Mouse (Mus musculus): ENCODE results near the gene Npcd.

Gene Npcd

DNA sequence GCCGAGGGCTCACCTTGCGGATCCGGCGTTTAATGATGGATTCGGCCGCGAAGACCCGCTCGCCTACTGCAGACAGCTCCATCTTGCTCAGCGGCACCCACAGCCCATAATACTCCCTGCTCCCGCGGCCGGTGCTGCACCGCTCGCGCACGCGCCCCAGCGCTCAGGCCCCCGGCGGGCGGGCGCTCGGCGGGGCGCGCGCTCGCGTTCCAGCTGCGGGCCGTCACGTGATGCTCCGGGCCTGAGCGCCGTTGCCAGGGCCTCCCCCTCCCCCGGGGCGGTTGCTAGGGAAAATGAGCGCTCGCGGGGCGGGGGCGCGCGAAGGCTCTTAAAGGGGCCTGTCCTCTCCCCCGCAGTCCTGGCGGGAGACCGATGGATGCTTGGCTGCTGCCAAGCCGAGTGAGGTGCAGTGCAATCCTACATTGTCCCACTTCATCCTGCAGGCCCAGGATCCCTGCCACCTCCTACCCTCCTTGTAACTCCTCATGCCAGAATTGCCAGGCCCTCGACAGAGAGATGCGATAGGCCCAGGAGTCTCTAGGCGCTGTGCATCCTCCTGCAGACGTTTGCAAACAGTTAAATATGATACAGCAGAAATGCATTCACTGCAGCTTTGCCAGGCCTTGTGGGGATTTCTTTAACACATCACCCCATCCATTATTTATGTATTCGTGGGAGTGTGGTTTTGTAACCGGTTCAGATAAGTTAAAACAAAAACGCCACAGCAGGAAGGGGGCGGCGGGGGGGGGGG is at the start of gene Npcd, which contains the start of gene Cbx6:
Npcd (minus strand) TSS at position 108 of the 751 bp plus-strand sequence.
Cbx6 (minus strand) TSS at position 559 of the 751 bp plus-strand sequence.
- peak; percentile 99 for DNase-seq (ENCODE audit: low read depth)

DNA sequence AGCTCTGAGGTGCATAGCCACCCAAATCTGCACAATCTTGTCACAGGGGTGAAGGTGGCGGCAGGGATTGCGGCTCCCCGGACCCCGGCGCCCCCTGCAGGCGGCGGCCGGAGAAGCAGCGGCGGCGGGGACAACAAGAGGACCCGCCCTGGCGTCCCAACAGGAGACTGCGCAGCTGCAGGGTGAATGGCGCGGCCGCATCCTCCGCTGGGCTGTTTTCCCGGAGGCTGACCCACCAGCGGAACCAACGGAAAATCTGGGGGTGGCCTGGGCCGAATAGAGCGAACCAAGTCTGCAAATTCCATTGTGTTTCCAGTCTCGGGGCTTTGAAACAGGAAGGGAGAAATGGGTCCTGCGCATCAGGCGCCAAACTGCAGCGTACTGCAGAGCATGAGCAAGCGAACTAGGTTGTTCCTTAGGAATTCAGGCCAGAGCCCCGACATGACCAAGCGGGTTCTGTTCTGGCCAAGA is 49.4 kb upstream of the Npcd start:
- peak; percentile 97 for DNase-seq (ENCODE audit: low read depth)

DNA sequence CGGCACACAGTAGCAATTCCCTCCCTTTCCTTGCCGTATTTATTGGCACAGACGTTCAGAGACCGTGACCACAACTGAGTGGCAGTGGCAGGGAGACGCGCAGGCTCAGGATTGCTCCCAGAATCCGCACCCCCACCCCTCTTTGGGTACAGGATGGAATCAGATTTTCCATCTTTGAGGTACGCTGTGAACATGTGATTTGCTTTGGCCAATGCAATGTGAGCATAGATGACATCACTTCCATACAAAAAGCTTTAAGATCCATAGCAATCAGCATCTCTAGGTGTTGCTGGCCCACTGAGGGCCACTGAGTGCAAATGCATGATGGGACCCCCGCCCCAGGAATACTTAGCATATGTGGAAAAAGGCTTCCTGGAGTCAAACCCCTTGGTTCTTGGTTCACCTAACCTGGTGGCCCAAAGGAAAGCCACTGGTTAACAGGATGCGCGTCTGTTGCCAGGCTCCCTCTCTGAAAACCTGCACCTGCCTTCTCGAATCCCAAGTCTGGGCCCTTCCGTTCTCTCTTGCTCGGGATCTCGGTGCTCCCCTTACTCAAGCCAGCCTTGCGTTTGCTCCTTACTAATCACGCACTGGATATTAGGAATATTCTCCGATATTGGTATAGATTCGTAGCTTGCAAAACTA is 48.7 kb upstream of the Npcd start:
- no peak for DNase-seq (ENCODE audit: low read depth)

DNA sequence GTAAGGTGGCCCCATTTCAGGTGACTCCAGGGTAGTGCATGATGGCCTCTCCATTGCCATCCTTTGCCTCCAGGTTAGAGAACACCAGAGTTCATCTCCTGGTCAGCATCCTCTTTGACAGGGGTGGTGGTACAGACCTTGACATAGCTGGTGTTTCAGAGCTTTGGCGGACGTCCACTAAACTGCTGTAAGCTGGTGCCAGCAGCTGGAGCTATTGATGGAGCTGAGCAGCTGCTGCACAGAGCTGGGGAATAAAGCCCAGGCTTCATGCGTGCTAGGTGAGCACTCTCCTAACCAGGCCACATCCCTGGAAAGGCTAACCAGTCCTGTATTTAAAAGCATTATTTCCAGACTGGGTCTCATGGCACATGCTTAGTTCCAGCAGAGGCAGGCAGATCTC is 46.4 kb upstream of the Npcd start:
- DNase-seq (ENCODE audit: low read depth), result peak; percentile 78

GRCm38 (mm10) chr15:79879319-79879718 is 45.3 kb upstream of the Npcd start:
- DNase-seq (ENCODE audit: low read depth), result peak; percentile 98

DNA sequence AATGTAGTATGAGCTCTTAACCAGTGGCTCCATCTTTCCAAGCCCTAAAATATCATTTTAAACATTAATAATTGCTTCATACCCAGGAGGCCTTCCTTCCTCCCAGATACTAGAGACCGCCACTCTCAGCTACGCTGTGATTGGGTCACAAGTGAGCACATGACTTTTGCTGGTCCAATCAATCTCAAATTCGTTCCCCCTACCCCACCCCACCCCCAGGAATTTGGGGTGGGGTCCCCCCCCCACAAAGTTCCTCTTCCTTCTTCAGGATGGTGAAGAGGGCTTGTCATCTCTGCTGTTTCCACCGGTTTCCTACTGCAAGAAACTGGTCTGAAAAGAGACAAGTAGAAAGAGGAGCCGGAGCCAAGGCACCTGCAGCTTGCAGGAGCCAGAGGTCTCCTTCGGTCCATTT is 44.7 kb upstream of the Npcd start:
- DNase-seq (ENCODE audit: low read depth), result peak; percentile 66

- DNase-seq (ENCODE audit: low read depth), result peak; percentile 46
Observed at GRCm38 (mm10) chr15:79875261-79875995, 41.4 kb upstream of the Npcd start.

- DNase-seq (ENCODE audit: low read depth), result no peak
Observed at GRCm38 (mm10) chr15:79873995-79874394, 40.0 kb upstream of the Npcd start.

DNA sequence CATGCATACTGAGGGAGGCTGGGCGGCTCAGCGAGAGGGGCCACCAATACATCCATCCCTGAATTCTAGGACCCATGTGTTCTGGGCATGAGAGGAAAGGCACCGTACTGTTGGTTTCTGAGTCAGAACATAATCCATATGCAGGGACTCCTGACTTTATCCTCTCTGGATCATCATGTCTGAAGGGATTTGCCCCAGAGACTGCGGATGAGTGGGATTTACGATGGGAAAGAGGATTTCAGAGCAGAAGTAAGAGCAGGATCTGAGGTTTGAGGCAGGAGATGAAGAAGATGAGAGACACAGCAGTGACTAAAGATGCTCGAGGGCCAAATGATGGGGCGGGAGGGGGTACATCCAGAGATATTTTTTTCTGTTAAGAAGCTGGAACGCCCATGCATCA is 39.5 kb upstream of the Npcd start:
- no peak for DNase-seq (ENCODE audit: low read depth)

DNA sequence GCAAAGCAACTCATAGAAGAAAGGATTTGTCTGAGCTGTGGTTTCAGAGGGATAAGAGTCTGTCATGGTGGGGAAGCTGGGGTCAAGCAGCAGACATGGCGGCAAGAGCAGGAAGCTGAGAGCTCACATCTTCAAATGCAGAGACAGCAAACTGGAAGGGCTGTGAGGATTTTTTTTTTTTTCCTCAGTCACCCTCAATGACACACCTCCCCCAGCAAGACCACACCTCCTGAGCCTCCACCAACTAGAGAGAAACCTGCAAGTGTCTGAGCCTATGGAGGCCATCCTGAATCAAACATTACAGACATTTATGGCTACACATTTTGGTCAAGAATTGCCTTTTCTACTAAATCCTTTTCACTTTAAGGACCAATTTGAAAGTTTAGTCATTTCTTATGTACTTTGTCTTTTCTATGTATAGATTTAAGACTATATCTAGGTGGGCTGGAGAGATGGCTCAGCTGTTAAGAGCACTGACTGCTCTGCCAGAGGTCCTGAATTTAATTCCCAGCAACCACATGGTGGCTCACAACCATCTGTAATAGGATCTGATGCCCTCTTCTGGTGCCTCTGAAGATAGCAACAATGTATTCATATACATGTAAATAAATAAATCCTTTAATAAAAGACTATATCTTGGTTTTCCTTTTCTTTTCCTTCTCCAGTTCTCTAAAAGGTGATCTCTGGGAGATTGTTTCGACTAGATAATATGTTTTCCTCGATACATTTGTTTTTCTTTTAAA is 33.4 kb upstream of the Npcd start:
- no peak for DNase-seq (ENCODE audit: low read depth)

GRCm38 (mm10) chr15:79859821-79860220 is 25.8 kb upstream of the Npcd start:
- DNase-seq (ENCODE audit: low read depth), result no peak

- DNase-seq (ENCODE audit: low read depth), result no peak
Observed at GRCm38 (mm10) chr15:79858979-79859378, 24.9 kb upstream of the Npcd start.

DNA sequence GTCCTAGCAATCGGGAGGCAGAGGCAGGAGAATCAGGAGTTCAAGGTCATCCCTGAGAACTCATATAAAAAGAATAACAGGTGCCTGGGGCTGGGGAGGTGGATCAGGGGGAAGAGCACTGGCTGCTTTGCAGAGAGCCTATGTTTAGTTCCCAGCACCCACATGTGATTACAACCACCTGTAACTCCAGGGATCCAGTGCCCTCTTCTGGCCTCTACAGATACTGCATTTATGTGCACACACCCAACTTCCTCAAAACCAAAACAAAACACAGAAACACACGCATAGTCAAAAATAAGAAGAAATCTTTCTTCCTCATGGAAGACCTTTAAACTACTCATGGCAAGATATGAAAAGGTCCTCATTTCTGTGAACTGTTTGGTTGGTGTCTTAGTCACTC is 16.1 kb upstream of the Npcd start:
- no peak for DNase-seq (ENCODE audit: low read depth)

DNA sequence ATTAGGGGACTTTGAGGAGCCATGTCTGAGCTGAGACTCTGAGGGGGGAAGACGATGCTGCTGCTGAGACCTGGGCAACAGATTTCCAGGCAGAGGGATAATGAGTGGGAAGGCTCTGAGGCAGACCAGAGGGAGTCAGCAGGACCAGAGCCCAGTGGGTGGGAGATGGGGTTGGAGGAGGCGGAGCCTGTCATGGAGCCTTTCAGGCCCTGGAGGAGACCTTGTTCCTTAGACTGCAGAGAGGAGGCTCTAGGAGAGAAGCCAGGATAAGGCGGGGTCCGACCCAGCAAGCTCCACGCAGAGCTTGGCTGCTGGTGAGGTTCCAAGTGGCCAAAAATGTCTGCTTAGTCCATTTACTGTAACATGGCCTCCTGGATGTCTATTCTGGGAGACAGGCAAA is 13.1 kb upstream of the Npcd start:
- peak; percentile 86 for DNase-seq (ENCODE audit: low read depth)

DNA sequence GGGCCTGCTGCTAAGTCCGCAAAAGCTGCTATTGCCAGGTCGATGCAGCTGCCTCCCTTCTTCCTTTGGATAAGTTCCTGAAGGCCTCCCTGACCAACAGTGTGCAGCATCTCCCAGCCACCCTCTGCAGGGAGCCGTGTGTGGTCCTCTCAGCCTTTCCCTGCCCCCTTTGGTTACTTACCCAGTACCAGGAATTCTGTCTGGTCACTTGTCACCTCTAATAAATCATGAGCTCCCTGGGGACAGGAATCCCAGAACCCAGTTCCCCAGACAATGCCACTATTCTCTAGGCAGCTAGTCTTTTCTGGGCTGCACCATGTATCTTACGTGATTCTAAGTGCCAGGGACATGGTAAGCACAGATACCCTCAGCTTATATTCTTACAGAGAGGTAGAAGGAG is 11.9 kb upstream of the Npcd start:
- DNase-seq (ENCODE audit: low read depth), result no peak

DNA sequence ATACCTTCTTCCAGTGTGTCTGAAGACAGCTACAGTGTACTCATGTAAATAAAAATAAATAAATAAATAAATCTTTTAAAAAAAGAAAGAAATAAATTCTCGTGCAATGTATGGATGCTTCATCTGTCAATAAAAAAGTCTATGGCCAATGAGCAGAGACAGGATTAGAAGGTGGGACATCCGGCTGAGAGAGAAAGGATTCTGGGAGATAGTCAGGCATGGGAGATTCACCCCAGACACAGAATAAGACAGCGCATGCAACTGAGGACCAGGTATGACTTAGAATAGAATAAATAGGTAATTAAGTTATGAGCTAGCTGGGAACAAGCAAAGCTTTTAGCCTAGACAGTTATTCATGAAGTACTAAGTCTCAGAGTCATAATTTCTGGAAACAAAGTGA is 8.9 kb upstream of the Npcd start:
- no peak for DNase-seq (ENCODE audit: low read depth)

GRCm38 (mm10) chr15:79840281-79840680 is 6.2 kb upstream of the Npcd start:
- no peak for DNase-seq (ENCODE audit: low read depth)

DNA sequence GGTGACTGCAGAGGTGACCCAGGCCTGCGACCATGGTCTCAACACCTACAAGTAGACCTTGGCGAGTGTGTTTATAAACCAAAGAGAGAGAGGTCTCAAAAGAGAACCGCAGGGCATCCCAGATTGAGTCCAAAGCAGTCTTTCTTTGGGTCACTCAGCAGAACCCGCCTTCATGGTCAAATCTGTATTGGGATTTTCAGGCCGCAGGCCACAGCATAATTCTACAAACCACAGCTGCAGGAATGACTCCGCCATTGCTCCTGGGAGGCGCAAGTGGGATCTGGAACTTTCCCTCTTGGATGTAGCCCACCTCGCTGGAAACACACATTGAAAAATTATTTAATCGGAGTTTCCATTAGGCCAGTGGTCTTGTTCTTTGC is 834 bp upstream of the Npcd start:
- DNase-seq (ENCODE audit: low read depth), result no peak

- DNase-seq (ENCODE audit: low read depth), result peak; percentile 59
Observed at GRCm38 (mm10) chr15:79833251-79834050, 586 bp downstream of the Npcd start.

GRCm38 (mm10) chr15:79832064-79832900 is 1.8 kb downstream of the Npcd start:
- peak; percentile 92 for DNase-seq (ENCODE audit: low read depth)

Data from NIH3T3 (cell line).